Mouse (Mus musculus): ENCODE data around the gene Cfap52.

- TF ChIP-seq POLR2A (IDR thresholded peaks at IDR 0.05; ENCODE audit: control insufficient read depth, extremely low read depth, insufficient read depth, low read length, poor library complexity): no peak
- no peak for TF ChIP-seq CTCF (IDR thresholded peaks at IDR 0.05; ENCODE audit: borderline replicate concordance, control insufficient read depth, extremely low read depth, insufficient read depth, low read length, poor library complexity)
Observed at GRCm38 (mm10) chr11:68009377-68009776, 43.9 kb upstream of the Cfap52 start.
